Mouse (Mus musculus): ENCODE measurements around the gene S100a3.

DNA sequence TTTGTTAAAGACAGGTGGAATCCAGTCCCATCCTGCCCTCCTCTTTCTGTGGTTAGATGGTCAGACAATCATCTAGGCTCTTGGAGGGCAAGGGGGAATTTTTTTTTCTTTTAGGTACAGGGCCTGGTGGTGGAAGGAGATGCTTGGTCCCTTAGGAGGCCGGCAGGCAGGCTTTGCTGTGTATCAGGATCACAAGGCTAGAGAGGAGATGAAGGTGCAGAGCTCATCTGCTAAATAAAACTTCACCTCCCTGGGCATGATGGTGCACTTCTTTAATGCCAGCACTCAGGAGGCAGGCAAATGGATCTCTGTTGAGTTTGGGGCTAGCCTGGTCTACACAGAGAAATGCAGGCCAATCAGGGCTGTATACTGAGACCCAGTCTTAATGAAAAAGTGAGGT, 55.5 kb downstream of the S100a3 start:
- TF ChIP-seq CTCF (IDR thresholded peaks at IDR 0.05; ENCODE audit: control insufficient read depth, insufficient read depth, insufficient replicate concordance, low read depth, low read length): no peak
- TF ChIP-seq POLR2A (IDR thresholded peaks at IDR 0.05; ENCODE audit: control insufficient read depth, low read depth, low read length): no peak
